Mouse (Mus musculus) B cell, adult 67 days (primary cell): Measurements from ENCODE around the gene Ptchd4. TPM values are rescaled to one million over a fixed set of nuclear protein-coding genes. Genes with fewer than 3 reads are reported as not detected.

Source experiments
- total RNA-seq, 2 experiments: library from RNA; stranded (reverse); gene quantifications; 4 replicates each; pipeline ENCODE4 v1.2.4; 2023

The Ptchd4 gene
- total RNA-seq, result not detected

GRCm38 (mm10) chr17:42315669-42316611 lies at the start of gene Ptchd4:
TSS of gene Ptchd4 (plus strand) at chr17:42315947.

